Mouse (Mus musculus) gastrocnemius, adult 8-10 months (tissue): ENCODE data around the gene Cep112. TPM values are rescaled to one million over a fixed set of nuclear protein-coding genes. Genes with fewer than 3 reads are reported as not detected.

Experiments
- DNase-seq, 2 experiments: peaks; one replicate each; pipeline ENCODE4 v3.0.0; 2022; ENCODE audit warnings: low spot score in 2 of 2
- total RNA-seq, 4 experiments: library from RNA; stranded (reverse); gene quantifications; 2 replicates each; pipeline ENCODE4 v1.2.4; 2022

The Cep112 gene
- total RNA-seq, 4 experiments from 2014 or later = 1.0 to 4.5 (median 1.8) TPM

- DNase-seq = no peak
Observed at GRCm38 (mm10) chr11:108901670-108902069, 476.7 kb downstream of the Cep112 start.

DNA sequence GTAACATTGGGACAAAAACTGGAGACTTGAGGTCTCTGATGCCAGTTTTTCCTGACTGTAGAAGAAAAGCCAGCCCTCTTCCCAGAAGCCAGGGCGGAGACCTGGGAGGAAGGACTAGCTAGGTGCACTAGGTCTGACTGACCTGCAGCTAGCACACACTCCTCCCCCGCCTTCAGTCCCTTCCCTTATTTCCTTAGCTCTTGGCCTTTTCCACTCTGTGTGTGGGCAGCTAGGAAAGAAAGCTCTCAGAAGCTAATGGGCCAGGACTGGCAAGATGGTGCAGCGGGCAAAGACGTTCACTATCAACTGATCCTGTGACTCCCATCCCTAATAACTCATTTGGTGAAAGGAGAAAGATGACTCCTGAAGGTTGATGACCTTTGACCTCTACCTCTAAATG lies 477.3 kb downstream of the Cep112 start:
- no peak for DNase-seq

- no peak for DNase-seq
Observed at GRCm38 (mm10) chr11:108906590-108907254, 481.7 kb downstream of the Cep112 start.

GRCm38 (mm10) chr11:108909396-108910195 lies 484.6 kb downstream of the Cep112 start:
- no peak for DNase-seq

Other genes with a start within 250 kb of the Cep112 start
- gene Apoh, start 81.8 kb upstream of the Cep112 start, total RNA-seq = 1 to 10 TPM in 2 of 4 experiments, not detected in 2; 1.3 to 1.7 TPM
- gene Prkca, start 81.3 kb upstream of the Cep112 start, total RNA-seq = 10 to 100 TPM; 50.1 to 62.0 (median 55.0) TPM